Mouse (Mus musculus): Measurements from ENCODE around the gene Cluh.
A peak's percentile ranks its signal among the peaks of the same experiment; 100 is the strongest.

Gene Cluh

DNA sequence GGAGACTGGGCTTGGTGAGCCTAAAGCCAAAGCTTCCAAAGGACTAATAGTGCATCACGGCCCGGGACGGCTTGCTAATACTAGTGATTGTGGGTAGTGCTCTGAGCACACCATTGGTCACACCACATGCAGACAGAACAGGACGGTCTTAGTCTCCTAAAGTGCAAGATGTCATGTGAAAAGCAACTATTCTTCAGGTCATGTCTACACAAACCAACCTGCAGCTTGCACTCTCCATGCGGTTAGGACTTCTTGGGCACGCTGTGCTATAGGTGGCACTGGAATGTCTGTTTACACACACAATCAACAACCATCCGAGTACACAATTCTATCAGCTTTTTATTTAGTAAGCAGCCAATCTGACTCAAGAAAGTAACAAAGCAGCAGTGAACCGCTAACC lies 25.4 kb downstream of the Cluh start:
- no peak for DNase-seq (ENCODE audit: low read depth)

DNA sequence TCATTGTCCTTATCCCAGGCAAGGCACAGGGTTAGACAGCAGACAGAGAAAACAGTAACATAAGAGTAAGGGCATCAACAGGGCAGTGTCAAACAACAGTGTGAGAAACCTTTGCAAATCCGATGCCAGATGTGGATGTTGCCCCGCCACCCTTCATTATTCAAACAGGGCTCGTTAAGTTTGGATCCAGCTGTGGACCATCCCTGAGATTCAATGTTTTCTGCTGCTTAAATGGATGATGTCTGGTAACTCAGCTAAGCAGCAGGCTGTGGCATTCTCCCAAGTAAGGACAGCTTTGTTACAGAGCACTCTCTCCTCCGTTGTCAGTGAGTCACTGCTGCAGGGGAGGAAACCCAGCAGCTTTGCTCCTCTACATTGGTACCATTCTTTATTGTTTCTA lies 25.9 kb downstream of the Cluh start:
- DNase-seq (ENCODE audit: low read depth): no peak

DNA sequence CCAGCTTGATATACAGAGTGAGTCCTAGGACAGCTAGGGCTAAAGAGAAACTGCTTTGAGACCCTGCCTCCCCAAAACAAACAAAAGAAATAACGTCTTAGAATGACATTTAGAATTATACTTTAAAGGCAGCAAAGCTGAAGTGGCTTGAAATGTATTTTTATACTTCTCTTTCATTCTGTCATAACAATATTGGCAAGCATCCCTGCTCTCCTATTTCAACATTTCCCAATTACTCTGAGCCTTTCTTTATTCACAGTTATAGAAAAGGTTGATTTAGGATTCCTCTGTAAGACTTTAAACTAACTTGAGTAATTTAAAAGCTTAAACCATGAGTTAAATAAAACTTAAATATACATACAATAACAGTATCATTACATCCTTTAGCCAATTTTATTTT lies 42.9 kb downstream of the Cluh start:
- DNase-seq (ENCODE audit: low read depth): no peak

DNA sequence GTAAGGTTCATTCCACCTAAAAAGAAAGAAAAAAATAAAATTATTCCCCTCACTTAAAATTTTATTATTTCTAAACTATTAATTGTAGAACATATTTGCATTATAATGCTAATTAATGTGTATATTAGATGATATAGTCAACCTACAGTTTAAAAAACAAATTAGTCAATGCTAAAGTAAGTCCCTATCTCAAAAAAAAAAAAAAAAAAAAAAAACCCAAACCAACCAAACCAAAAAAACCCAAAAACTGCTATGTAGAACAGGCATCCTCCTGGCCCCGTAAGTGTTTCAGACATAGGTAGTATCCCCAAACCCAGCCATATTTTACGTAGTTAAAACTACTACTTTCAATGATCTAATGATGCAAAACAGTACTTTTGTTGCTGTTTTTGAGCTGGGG lies 50.2 kb downstream of the Cluh start:
- no peak for DNase-seq (ENCODE audit: low read depth)

DNA sequence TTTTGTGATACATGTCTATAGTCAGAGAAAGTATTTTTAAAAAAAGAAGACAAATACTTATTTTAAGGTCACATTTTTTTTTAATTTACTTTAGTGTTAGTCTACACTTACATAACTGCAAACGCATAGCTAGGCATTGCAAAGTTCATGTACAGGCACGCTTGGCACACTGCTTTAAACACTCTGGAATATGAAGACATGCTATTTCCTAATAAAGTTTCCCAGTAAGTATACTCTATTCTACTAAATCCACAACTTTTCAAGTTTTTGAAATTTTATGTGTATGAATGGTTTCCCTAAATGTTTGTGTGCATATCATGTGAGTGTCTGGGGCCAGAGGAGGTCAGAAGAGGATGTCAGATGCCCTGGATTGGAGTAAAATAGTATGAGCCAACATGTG lies 54.8 kb downstream of the Cluh start:
- no peak for DNase-seq (ENCODE audit: low read depth)

DNA sequence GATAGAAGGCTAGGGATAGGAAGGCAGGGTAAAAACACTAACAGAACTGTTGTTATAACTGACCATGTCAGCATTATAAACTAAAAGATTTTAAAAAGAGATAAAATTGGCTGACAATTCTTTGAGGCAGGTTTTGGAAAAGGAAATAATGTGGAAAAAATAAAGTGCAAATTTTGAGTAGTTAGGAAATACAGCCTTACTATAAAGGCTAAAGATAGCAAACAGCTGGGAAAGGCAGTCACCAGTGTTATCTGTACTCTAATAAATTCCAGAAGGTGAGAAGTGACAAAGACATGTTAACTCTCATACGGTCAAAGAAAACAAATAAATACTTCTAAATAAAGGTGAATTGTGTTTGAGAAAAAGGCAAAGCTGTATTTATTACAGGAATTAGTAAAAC lies 59.5 kb downstream of the Cluh start:
- no peak for DNase-seq (ENCODE audit: low read depth)

DNA sequence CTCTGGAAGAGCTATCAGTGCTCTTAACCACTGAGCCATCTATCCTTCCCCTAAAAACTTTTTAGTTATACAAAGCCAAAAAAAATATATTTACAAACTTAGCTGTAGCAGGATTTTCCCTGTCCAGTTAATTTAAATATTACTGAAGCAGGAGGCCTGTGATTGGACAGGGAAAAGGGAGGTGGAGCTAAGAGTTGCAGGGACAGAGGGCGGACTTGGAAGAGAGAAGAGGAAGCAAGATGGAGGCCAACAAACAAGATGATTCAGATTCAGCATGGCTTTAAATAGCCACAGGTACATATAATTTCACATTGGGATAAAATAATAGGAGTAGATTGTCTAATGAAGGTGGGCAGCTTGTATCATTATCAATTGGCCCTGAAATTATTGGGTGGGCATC lies 61.4 kb downstream of the Cluh start:
- DNase-seq (ENCODE audit: low read depth): no peak

DNA sequence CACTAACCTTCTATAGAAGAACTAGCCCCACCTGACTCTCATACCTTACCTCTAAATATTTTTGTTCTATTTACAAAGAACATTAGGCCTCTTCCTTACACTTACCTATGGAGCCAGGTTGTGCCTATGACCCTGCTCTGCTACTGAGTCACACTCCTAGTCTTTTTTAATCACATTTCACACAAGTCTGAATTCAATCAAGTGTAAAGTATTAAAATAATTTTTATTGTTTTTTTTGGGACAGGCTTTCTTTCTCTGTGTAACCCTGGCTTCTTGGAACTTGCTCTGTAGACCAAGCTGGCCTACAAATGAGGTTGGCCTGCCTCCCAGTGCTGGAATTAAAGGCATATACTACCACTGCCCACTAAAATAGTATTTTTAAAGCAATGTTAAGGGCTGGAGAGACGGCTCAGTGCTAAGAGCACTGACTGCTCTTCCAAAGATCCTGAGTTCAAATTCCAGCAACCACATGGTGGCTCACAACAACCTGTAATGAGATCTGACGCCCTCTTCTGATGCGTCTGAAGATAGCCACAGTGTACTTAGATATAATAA lies 66.8 kb downstream of the Cluh start:
- DNase-seq (ENCODE audit: low read depth): peak; percentile 27

Measured in fibroblast of lung, adult 2 months (primary cell).